Mouse (Mus musculus): ENCODE measurements around the gene Dkk3. TPM values are rescaled to one million over a fixed set of nuclear protein-coding genes. Genes with fewer than 3 reads are reported as not detected.

The Dkk3 gene
- 0.65 and 1.0 TPM in 2 replicates for total RNA-seq (2014; rRNA removed)
- polyA plus RNA-seq (2012; rRNA removed), result 0.39 and 0.46 TPM in 2 replicates

DNA sequence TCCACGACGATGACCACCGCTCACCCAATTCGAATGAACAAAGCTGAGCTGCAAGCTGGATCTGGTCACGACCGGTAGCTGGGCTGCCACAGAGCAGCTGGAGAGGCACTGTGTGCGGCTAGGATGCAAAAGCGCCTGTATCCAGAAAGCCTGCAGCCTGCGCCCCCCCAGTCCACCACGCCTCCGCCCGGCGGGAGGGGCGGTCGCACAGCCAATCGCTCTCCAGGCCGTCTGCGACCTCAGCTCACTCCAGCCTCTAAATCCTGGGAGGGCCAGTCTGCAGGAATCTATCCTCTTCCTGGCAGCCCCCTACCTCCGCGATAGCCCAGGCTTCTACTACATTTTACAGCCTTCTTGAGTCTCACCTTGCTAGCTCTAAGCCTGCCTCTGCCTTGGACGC lies at the start of gene Dkk3:
Dkk3 (minus strand) TSS at position 116 of the 400 bp plus-strand sequence.
- Histone ChIP-seq H3K36me3 (ENCODE audit: control insufficient read depth, insufficient read depth, low read length) (no peaks in the 10 kb centered on the region), H3K4me3 (ENCODE audit: insufficient read depth, low read depth, low read length) (peak within 1 kb of the TSS; percentile 44), H3K27ac (replicated peaks; ENCODE audit: insufficient read depth, low read depth, low read length) (no peak within 1 kb of the TSS), H3K27me3 (ENCODE audit: control insufficient read depth, insufficient read depth, low read length) (peaks cover 6% of the 10 kb centered on the region; the same call in 1 of the 2 replicates), H3K79me2 (ENCODE audit: control insufficient read depth, insufficient read depth, low read length) (no peaks in the 10 kb centered on the region), H3K4me1 (ENCODE audit: control insufficient read depth, insufficient read depth, low read length) (no peaks in the 10 kb centered on the region), H3K9ac (ENCODE audit: low read depth, low read length) (0 out of 2 replicates have a peak within 1 kb of the TSS, but pooled peaks have one; percentile 11)
- no peak for TF ChIP-seq CTCF (IDR thresholded peaks at IDR 0.05; ENCODE audit: low read depth, low read length)
- no peak for TF ChIP-seq POLR2A (IDR thresholded peaks at IDR 0.05; ENCODE audit: extremely low read depth, insufficient read depth, low read length)
- no peak for DNase-seq (ENCODE audit: extremely low read depth, low read depth, low spot score)
- WGBS, result 47% methylated on average over 21 of the region's 21 CpGs

- Histone ChIP-seq H3K27me3 (ENCODE audit: control insufficient read depth, insufficient read depth, low read length) (no peaks in the 10 kb centered on the region), H3K36me3 (ENCODE audit: control insufficient read depth, insufficient read depth, low read length) (no peaks in the 10 kb centered on the region), H3K27ac (replicated peaks; ENCODE audit: insufficient read depth, low read depth, low read length) (peak overlapping the region; percentile 60), H3K79me2 (ENCODE audit: control insufficient read depth, insufficient read depth, low read length) (no peaks in the 10 kb centered on the region), H3K4me3 (ENCODE audit: insufficient read depth, low read depth, low read length) (no peak overlapping the region), H3K9ac (ENCODE audit: low read depth, low read length) (no peak overlapping the region), H3K4me1 (ENCODE audit: control insufficient read depth, insufficient read depth, low read length) (peaks cover 21% of the 10 kb centered on the region)
- WGBS, result 18% methylated on average over 6 of the region's 6 CpGs
- TF ChIP-seq POLR2A (IDR thresholded peaks at IDR 0.05; ENCODE audit: extremely low read depth, insufficient read depth, low read length), result no peak
- peak; percentile 39 for TF ChIP-seq CTCF (IDR thresholded peaks at IDR 0.05; ENCODE audit: low read depth, low read length)
- DNase-seq (ENCODE audit: extremely low read depth, low read depth, low spot score), result peak; percentile 94
Measured at GRCm38 (mm10) chr7:112207717-112208116, 48.9 kb upstream of the Dkk3 start.

- over 99% methylated on average over 6 of the region's 6 CpGs for WGBS
- Histone ChIP-seq H3K4me1 (ENCODE audit: control insufficient read depth, insufficient read depth, low read length) (peaks cover 27% of the 10 kb centered on the region), H3K9ac (ENCODE audit: low read depth, low read length) (no peak overlapping the region), H3K27me3 (ENCODE audit: control insufficient read depth, insufficient read depth, low read length) (no peaks in the 10 kb centered on the region), H3K79me2 (ENCODE audit: control insufficient read depth, insufficient read depth, low read length) (no peaks in the 10 kb centered on the region), H3K36me3 (ENCODE audit: control insufficient read depth, insufficient read depth, low read length) (no peaks in the 10 kb centered on the region), H3K4me3 (ENCODE audit: insufficient read depth, low read depth, low read length) (no peak overlapping the region), H3K27ac (replicated peaks; ENCODE audit: insufficient read depth, low read depth, low read length) (no peak overlapping the region)
- DNase-seq (ENCODE audit: extremely low read depth, low read depth, low spot score), result no peak
- TF ChIP-seq POLR2A (IDR thresholded peaks at IDR 0.05; ENCODE audit: extremely low read depth, insufficient read depth, low read length) (no peak), CTCF (IDR thresholded peaks at IDR 0.05; ENCODE audit: low read depth, low read length) (no peak)
Measured at GRCm38 (mm10) chr7:112205513-112205912, 46.7 kb upstream of the Dkk3 start.

- Histone ChIP-seq H3K4me3 (ENCODE audit: insufficient read depth, low read depth, low read length) (no peak overlapping the region), H3K79me2 (ENCODE audit: control insufficient read depth, insufficient read depth, low read length) (no peaks in the 10 kb centered on the region), H3K4me1 (ENCODE audit: control insufficient read depth, insufficient read depth, low read length) (peaks cover 25% of the 10 kb centered on the region), H3K27me3 (ENCODE audit: control insufficient read depth, insufficient read depth, low read length) (no peaks in the 10 kb centered on the region), H3K36me3 (ENCODE audit: control insufficient read depth, insufficient read depth, low read length) (no peaks in the 10 kb centered on the region), H3K9ac (ENCODE audit: low read depth, low read length) (no peak overlapping the region), H3K27ac (replicated peaks; ENCODE audit: insufficient read depth, low read depth, low read length) (no peak overlapping the region)
- TF ChIP-seq POLR2A (IDR thresholded peaks at IDR 0.05; ENCODE audit: extremely low read depth, insufficient read depth, low read length) (no peak), CTCF (IDR thresholded peaks at IDR 0.05; ENCODE audit: low read depth, low read length) (no peak)
- WGBS, result 75% methylated on average over 6 of the region's 6 CpGs
- no peak for DNase-seq (ENCODE audit: extremely low read depth, low read depth, low spot score)
Measured at GRCm38 (mm10) chr7:112204380-112204963, 45.6 kb upstream of the Dkk3 start.

GRCm38 (mm10) chr7:112203937-112204336 lies 45.1 kb upstream of the Dkk3 start:
- no peak for TF ChIP-seq POLR2A (IDR thresholded peaks at IDR 0.05; ENCODE audit: extremely low read depth, insufficient read depth, low read length)
- no peak for TF ChIP-seq CTCF (IDR thresholded peaks at IDR 0.05; ENCODE audit: low read depth, low read length)
- H3K79me2 ChIP-seq (ENCODE audit: control insufficient read depth, insufficient read depth, low read length), result no peaks in the 10 kb centered on the region
- no peak overlapping the region for H3K4me3 ChIP-seq (ENCODE audit: insufficient read depth, low read depth, low read length)
- no peak overlapping the region for H3K9ac ChIP-seq (ENCODE audit: low read depth, low read length)
- H3K36me3 ChIP-seq (ENCODE audit: control insufficient read depth, insufficient read depth, low read length), result no peaks in the 10 kb centered on the region
- H3K27ac ChIP-seq (replicated peaks; ENCODE audit: insufficient read depth, low read depth, low read length), result no peak overlapping the region
- WGBS, result 61% methylated on average over 5 of the region's 5 CpGs
- peaks cover 21% of the 10 kb centered on the region for H3K4me1 ChIP-seq (ENCODE audit: control insufficient read depth, insufficient read depth, low read length)
- DNase-seq (ENCODE audit: extremely low read depth, low read depth, low spot score), result no peak
- no peaks in the 10 kb centered on the region for H3K27me3 ChIP-seq (ENCODE audit: control insufficient read depth, insufficient read depth, low read length)

DNA sequence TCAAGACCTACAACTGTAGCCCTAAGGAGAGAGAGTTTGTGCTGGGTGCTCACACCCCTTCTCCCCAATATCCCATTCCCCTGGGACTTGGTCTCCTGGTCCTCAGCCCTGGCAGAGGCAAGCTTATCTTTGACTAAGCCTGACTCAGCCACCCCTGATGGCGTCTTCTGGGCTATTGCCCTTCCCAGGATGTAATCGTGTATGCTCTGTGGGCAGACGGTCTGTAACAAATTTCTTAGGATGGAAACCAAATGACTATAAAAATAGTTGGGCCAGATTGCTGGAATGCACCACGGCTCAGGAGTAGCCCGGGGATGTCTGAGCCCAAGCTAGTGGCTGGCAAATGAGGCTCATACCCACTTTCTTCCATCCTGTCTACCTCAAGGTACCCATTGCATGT lies 44.0 kb upstream of the Dkk3 start:
- Histone ChIP-seq H3K4me1 (ENCODE audit: control insufficient read depth, insufficient read depth, low read length) (peaks cover 17% of the 10 kb centered on the region), H3K4me3 (ENCODE audit: insufficient read depth, low read depth, low read length) (no peak overlapping the region), H3K79me2 (ENCODE audit: control insufficient read depth, insufficient read depth, low read length) (no peaks in the 10 kb centered on the region), H3K9ac (ENCODE audit: low read depth, low read length) (no peak overlapping the region), H3K27ac (replicated peaks; ENCODE audit: insufficient read depth, low read depth, low read length) (no peak overlapping the region), H3K36me3 (ENCODE audit: control insufficient read depth, insufficient read depth, low read length) (no peaks in the 10 kb centered on the region), H3K27me3 (ENCODE audit: control insufficient read depth, insufficient read depth, low read length) (no peaks in the 10 kb centered on the region)
- DNase-seq (ENCODE audit: extremely low read depth, low read depth, low spot score), result no peak
- no peak for TF ChIP-seq POLR2A (IDR thresholded peaks at IDR 0.05; ENCODE audit: extremely low read depth, insufficient read depth, low read length)
- TF ChIP-seq CTCF (IDR thresholded peaks at IDR 0.05; ENCODE audit: low read depth, low read length), result no peak
- 90% methylated on average over 5 of the region's 5 CpGs for WGBS

All from liver, adult 2 months (tissue).